Mouse (Mus musculus) ES-E14 (cell line): ENCODE measurements around the gene Cd82. TPM values are rescaled to one million over a fixed set of nuclear protein-coding genes. Genes with fewer than 3 reads are reported as not detected.

Experiments used
- DNase-seq: peaks from one replicate; pipeline ENCODE4 v3.0.0-alpha.2; 2013; ENCODE audit warnings: low read depth, low spot score
- H3K27ac ChIP-seq: 2 replicates; pipeline ENCODE4 v1.5.1; 2012; ENCODE audit warnings: low read depth, mild to moderate bottlenecking, low read length, moderate library complexity, mixed read lengths; ENCODE audit not compliant: poor library complexity, insufficient read depth, severe bottlenecking
- H3K36me3 ChIP-seq: 2 replicates; pipeline ENCODE4 v1.6.1; 2012; ENCODE audit warnings: mild to moderate bottlenecking, low read length, moderate library complexity, mixed read lengths; ENCODE audit not compliant: control insufficient read depth, poor library complexity, insufficient read depth, severe bottlenecking
- H3K4me1 ChIP-seq, 2 experiments: fragments of 150-350 bp in 1 of 2; sonication (generic) in 1 of 2; 2 replicates each; pipeline ENCODE4 v1.6.1; 2012; ENCODE audit warnings: low read length in 2 of 2, mild to moderate bottlenecking in 1 of 2, mixed read lengths in 1 of 2; ENCODE audit not compliant: control insufficient read depth in 2 of 2, insufficient read depth in 2 of 2, poor library complexity in 1 of 2
- H3K4me3 ChIP-seq, 2 experiments: fragments of 150-350 bp in 1 of 2; sonication (generic) in 1 of 2; 2 replicates each; pipeline ENCODE4 v1.5.1; 2012; ENCODE audit warnings: low read length in 2 of 2, low read depth in 1 of 2, mild to moderate bottlenecking in 1 of 2, mixed read lengths in 1 of 2; ENCODE audit not compliant: insufficient read depth in 1 of 2, poor library complexity in 1 of 2, severe bottlenecking in 1 of 2
- H3K9ac ChIP-seq: 2 replicates; pipeline ENCODE4 v1.6.1; 2012; ENCODE audit warnings: low read depth, mild to moderate bottlenecking, low read length, mixed read lengths; ENCODE audit not compliant: poor library complexity, insufficient read depth, severe bottlenecking
- H3K9me3 ChIP-seq: fragments of 150-350 bp; sonication (generic); 2 replicates; pipeline ENCODE4 v1.6.1; 2012; ENCODE audit warnings: low read depth, mild to moderate bottlenecking, low read length; ENCODE audit not compliant: control insufficient read depth, insufficient read depth
- CHD2 ChIP-seq: IDR thresholded peaks from 2 replicates; pipeline ENCODE4 v1.6.1; 2014; ENCODE audit warnings: mild to moderate bottlenecking, low read depth, low read length, inconsistent platforms
- HCFC1 ChIP-seq: IDR thresholded peaks from 2 replicates; pipeline ENCODE4 v1.6.1; 2012; ENCODE audit warnings: low read length, inconsistent platforms, borderline replicate concordance; ENCODE audit not compliant: insufficient read depth
- MAFK ChIP-seq: IDR thresholded peaks from 2 replicates; pipeline ENCODE4 v1.6.1; 2014; ENCODE audit warnings: mild to moderate bottlenecking, low read depth, low read length, inconsistent platforms; ENCODE audit not compliant: insufficient read depth
- ZC3H11A ChIP-seq: IDR thresholded peaks from 2 replicates; pipeline ENCODE4 v1.6.1; 2012; ENCODE audit warnings: low read depth, mild to moderate bottlenecking, inconsistent platforms, low read length, borderline replicate concordance
- ZNF384 ChIP-seq: IDR thresholded peaks from 2 replicates; pipeline ENCODE4 v1.6.1; 2012; ENCODE audit warnings: low read depth, low read length, inconsistent platforms
- in situ Hi-C, 2 experiments: fragments of 600-800 bp; cut with MboI; formaldehyde crosslinking; loops; one replicate each; pipeline ENCODE4 v1.15.1; 2025; ENCODE audit warnings: low sequenced_read_pairs in 2 of 2, inconsistent platforms in 1 of 2; ENCODE audit not compliant: unreplicated experiment in 2 of 2
- total RNA-seq: library from RNA; depleted of rRNA; stranded (reverse); fragments of 300-350 nt; gene quantifications from 2 replicates; pipeline ENCODE4 v1.2.3, GENCODE M21; 2012

Gene Cd82
- total RNA-seq, 1 experiment: 3.2 TPM

DNA sequence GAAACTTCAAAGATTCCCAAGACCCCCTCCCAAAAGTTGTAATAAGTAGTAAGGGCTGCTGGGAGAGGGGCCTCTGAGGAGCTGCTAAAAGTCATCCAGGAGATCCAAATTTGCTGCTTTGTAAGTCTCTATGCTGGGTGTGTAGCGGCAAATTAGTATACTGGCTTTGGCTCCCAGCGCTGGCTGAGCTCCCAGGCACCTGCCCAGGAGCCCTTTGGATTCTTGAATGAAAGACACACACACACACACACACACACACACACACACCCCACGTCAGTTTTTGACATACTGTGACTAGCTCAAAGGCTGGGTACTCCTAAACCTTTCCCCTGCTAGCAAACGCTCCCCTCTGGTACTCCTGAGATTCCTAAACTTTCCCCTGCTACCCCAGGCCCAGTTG lies 76.0 kb downstream of the Cd82 start:
- in situ Hi-C loops: no loop called here
- no peak overlapping the region for H3K9ac ChIP-seq
- DNase-seq: no peak
- no peaks in the 10 kb centered on the region for H3K9me3 ChIP-seq
- TF ChIP-seq ZC3H11A (no peak), MAFK (no peak), HCFC1 (no peak), ZNF384 (no peak), CHD2 (no peak)
- no peaks in the 10 kb centered on the region for H3K36me3 ChIP-seq
- H3K4me3 ChIP-seq: no peak overlapping the region
- H3K4me1 ChIP-seq: no peaks in the 10 kb centered on the region
- no peak overlapping the region for H3K27ac ChIP-seq

DNA sequence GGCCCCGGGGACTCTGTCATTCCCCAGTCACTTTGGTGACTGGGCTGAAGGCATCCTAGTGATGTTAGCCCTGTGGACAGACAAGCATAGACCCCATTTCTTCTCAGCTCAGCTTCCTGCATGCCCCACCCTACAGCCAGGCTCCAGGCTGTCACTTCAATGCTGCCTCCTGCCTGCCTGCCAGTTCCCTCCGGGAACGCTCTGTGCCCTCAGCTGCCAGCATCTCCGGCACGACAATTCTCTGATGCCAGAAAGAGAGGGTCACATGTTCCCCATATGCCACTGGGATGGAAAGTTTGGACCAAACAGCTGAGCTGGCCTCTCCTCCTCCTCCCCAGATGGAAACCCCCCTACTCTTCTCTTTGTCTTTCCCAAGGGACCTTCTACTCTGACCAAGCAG lies 79.1 kb downstream of the Cd82 start:
- in situ Hi-C loops: no loop called here
- TF ChIP-seq ZNF384: no peak
- TF ChIP-seq CHD2: no peak
- TF ChIP-seq ZC3H11A: no peak
- TF ChIP-seq MAFK: no peak
- no peak for TF ChIP-seq HCFC1
- Histone ChIP-seq H3K4me3 (no peak overlapping the region), H3K27ac (no peak overlapping the region), H3K4me1 (no peaks in the 10 kb centered on the region), H3K36me3 (no peaks in the 10 kb centered on the region), H3K9me3 (no peaks in the 10 kb centered on the region), H3K9ac (no peak overlapping the region)
- DNase-seq: no peak

DNA sequence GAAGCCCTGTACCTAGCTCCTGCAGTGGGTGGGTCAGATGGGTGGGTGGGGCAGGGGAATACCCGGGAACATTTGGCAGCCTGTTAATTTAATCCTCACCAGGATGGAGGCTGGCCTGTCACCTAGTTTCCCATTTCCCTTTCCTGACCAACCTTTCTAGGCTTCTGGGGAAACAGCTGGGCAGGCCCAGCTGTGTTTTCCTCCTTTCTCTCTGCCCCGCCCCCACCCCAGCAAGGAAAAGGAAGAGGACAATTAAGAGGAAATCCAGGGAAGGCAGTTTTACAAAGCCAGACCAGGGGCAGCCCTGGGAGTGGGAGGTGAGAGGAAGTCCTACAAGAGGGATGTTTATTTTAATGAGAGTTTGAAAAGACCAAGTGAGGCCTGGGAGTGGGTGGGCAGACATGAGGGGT lies 82.3 kb downstream of the Cd82 start:
- H3K4me1 ChIP-seq: no peaks in the 10 kb centered on the region

DNA sequence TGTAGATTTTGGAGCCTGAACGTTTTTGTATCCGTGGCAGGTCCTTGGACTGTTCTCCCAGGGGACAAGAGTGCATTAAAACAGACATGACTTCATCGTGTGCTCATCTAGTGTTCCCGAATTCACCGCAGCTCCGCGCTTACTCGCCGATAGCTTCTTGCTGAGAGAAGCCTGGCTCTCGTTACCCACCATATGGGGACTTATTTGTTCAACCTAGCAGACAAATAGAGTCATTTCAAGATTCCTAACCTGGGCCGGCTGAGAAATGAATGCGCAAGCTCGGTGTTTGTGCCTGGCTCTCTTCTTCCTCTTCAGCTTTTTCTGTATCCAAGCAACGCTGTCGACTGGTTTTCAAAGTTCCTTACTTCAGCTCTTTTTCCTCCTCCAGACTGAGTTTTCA lies 85.1 kb downstream of the Cd82 start:
- Histone ChIP-seq H3K27ac (no peak overlapping the region), H3K36me3 (no peaks in the 10 kb centered on the region), H3K9me3 (no peaks in the 10 kb centered on the region), H3K9ac (no peak overlapping the region), H3K4me3 (no peak overlapping the region), H3K4me1 (no peaks in the 10 kb centered on the region)
- in situ Hi-C loops: no loop called here
- no peak for DNase-seq
- TF ChIP-seq ZNF384 (no peak), HCFC1 (no peak), MAFK (no peak), ZC3H11A (no peak), CHD2 (no peak)

More for the DNA sequence above, 82.3 kb downstream of the Cd82 start:
- H3K9me3 ChIP-seq: no peaks in the 10 kb centered on the region
- in situ Hi-C loops: no loop called here
- TF ChIP-seq ZNF384 (no peak), MAFK (no peak), HCFC1 (no peak), ZC3H11A (no peak), CHD2 (no peak)
- H3K4me3 ChIP-seq: no peak overlapping the region
- H3K36me3 ChIP-seq: no peaks in the 10 kb centered on the region
- H3K9ac ChIP-seq: no peak overlapping the region
- H3K27ac ChIP-seq: no peak overlapping the region
- no peak for DNase-seq

DNA sequence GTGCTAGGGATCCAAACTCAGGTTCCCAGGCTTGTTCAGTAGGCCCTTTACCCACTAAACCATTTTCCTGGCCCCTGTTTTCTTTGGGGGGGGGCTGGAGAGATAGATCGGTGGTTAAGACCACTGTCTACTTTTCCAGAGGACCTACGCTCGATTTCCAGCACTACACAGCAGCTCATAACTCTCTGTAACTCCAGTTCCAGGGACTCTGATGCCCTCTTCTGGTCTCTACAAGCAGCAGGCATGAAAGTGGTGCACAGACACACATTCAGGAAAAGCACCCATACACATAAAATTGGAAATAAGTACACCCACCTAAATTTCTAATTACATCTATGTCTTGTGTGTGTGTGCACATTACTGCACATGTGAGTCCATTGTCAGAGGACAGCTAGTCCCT lies 85.8 kb downstream of the Cd82 start:
- H3K4me3 ChIP-seq: no peak overlapping the region
- H3K4me1 ChIP-seq: no peaks in the 10 kb centered on the region
- DNase-seq: no peak
- H3K27ac ChIP-seq: no peak overlapping the region
- in situ Hi-C loops: no loop called here
- TF ChIP-seq ZC3H11A (no peak), MAFK (no peak), HCFC1 (no peak), ZNF384 (no peak), CHD2 (no peak)
- no peak overlapping the region for H3K9ac ChIP-seq
- no peaks in the 10 kb centered on the region for H3K9me3 ChIP-seq
- H3K36me3 ChIP-seq: no peaks in the 10 kb centered on the region
